In the genomic region with DNA sequence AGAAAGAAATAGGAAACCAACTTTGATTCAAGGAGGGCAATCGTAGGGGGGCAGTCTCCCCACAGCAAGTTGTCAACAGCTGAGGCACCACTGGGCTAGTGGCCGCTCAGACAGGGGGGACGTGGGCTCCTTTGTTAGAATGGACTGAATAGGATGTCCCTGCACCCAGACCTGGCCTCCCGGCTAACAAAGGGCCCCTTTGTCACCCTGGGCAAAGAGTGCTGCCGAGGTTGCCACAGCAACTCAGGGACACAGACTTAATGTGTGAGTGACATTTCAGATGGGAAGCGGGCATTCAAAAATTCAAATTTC, we compare ENCODE assay signal across 15 mouse cellular contexts. TPM values are rescaled to one million over a fixed set of nuclear protein-coding genes. Genes with fewer than 3 reads are reported as not detected.
DNase-seq lines count a peak whose midpoint lies in the region; ATAC-seq and TF ChIP-seq lines count a peak whose summit lies in the region.
"Had no signal": no experiment of that assay in that cellular context is flagged by ENCODE, and none has a peak within 500 bp of the region (broad histone marks: within the 10 kb centered on the region; RNA-seq: fewer than 3 reads in every experiment).

No protein-coding gene starts in this region.

- 42% methylated on average over 6 of the region's 6 CpGs for WGBS in lung, embryonic 16.5 days
- 11% methylated on average over 6 of the region's 6 CpGs for WGBS in forebrain, postnatal 0 days
- WGBS in limb, embryonic 12.5 days = 44% methylated on average over 6 of the region's 6 CpGs
- WGBS in liver, embryonic 11.5 days = 53% methylated on average over 6 of the region's 6 CpGs

- H3K9ac ChIP-seq in lung, embryonic 16.5 days (ENCODE audit: low read length) = no peak overlapping the region
- no peak overlapping the region for H3K9ac ChIP-seq in forebrain, postnatal 0 days
- 0 out of 2 replicates have a peak overlapping the region, but pooled peaks have one; percentile 9 for H3K9ac ChIP-seq in limb, embryonic 12.5 days (replicated peaks)
- H3K9ac ChIP-seq in liver, embryonic 11.5 days (ENCODE audit: low read depth, low read length) = no peak overlapping the region
- H3K9ac ChIP-seq: liver, embryonic 13.5 days had no signal

- H3K9me3 ChIP-seq in lung, embryonic 16.5 days (ENCODE audit: control insufficient read depth, low read length) = no peaks in the 10 kb centered on the region
- H3K9me3 ChIP-seq in forebrain, postnatal 0 days (ENCODE audit: low read length) = no peaks in the 10 kb centered on the region
- no peaks in the 10 kb centered on the region for H3K9me3 ChIP-seq in limb, embryonic 12.5 days
- no peaks in the 10 kb centered on the region for H3K9me3 ChIP-seq in liver, embryonic 11.5 days (ENCODE audit: control insufficient read depth, low read length)
- H3K9me3 ChIP-seq: liver, embryonic 13.5 days had no signal

- H3K4me1 ChIP-seq in lung, embryonic 16.5 days (replicated peaks; ENCODE audit: control insufficient read depth, insufficient read depth, low read length) = peaks cover 5% of the 10 kb centered on the region
- H3K4me1 ChIP-seq in forebrain, postnatal 0 days (ENCODE audit: insufficient read depth) = no peaks in the 10 kb centered on the region
- peaks cover 32% of the 10 kb centered on the region for H3K4me1 ChIP-seq in limb, embryonic 12.5 days (replicated peaks)
- H3K4me1 ChIP-seq in liver, embryonic 11.5 days (replicated peaks; ENCODE audit: control insufficient read depth, insufficient read depth, low read length) = no peaks in the 10 kb centered on the region
- H3K4me1 ChIP-seq: liver, embryonic 13.5 days; megakaryocyte, embryonic 14.5 days had no signal

- no peak overlapping the region for H3K27ac ChIP-seq in lung, embryonic 16.5 days (ENCODE audit: low read length)
- no peak overlapping the region for H3K27ac ChIP-seq in forebrain, postnatal 0 days (ENCODE audit: low read depth, low read length)
- H3K27ac ChIP-seq in limb, embryonic 12.5 days = no peak overlapping the region
- H3K27ac ChIP-seq in liver, embryonic 11.5 days (ENCODE audit: low read depth, low read length) = no peak overlapping the region
- H3K27ac ChIP-seq: kidney, postnatal 0 days; liver, embryonic 13.5 days had no signal

- no peak overlapping the region for H3K4me2 ChIP-seq in lung, embryonic 16.5 days (ENCODE audit: low read depth, low read length)
- no peak overlapping the region for H3K4me2 ChIP-seq in forebrain, postnatal 0 days (ENCODE audit: low read depth)
- no peak overlapping the region for H3K4me2 ChIP-seq in limb, embryonic 12.5 days
- H3K4me2 ChIP-seq in liver, embryonic 11.5 days = no peak overlapping the region
- H3K4me2 ChIP-seq: liver, embryonic 13.5 days had no signal

- TF ChIP-seq CTCF in forebrain, postnatal 0 days (IDR thresholded peaks at IDR 0.05; ENCODE audit: low read depth) = no peak

- no peaks in the 10 kb centered on the region for H3K27me3 ChIP-seq in lung, embryonic 16.5 days (ENCODE audit: control insufficient read depth, insufficient read depth, low read depth, low read length)
- H3K27me3 ChIP-seq in forebrain, postnatal 0 days (ENCODE audit: insufficient read depth, low read length) = no peaks in the 10 kb centered on the region; the same call in 1 of the 2 replicates
- peaks cover 16% of the 10 kb centered on the region for H3K27me3 ChIP-seq in limb, embryonic 12.5 days
- H3K27me3 ChIP-seq in liver, embryonic 11.5 days (replicated peaks; ENCODE audit: control insufficient read depth, insufficient read depth, low read length) = 0 out of 2 replicates have a peak, but pooled peaks cover 6% of the 10 kb centered on the region

- DNase-seq in lung, adult 18-20 months = no peak
- no peak for DNase-seq in forebrain, postnatal 0 days
- DNase-seq in retina, embryonic 14.5 days (ENCODE audit: low spot score) = peak; percentile 87
- no peak for DNase-seq in gastrocnemius, adult 8-10 months (ENCODE audit: low spot score in 2 of 2)
- no peak for DNase-seq in liver, embryonic 11.5 days (ENCODE audit: low spot score)
- no peak for DNase-seq in right cerebral cortex, adult 18-20 months
- DNase-seq: adrenal gland, adult 8-10 months; cerebellum, adult 2 months; gastrocnemius, postnatal 25 days; liver, embryonic 13.5 days; thymus, postnatal 14 days had no signal

- H3K4me3 ChIP-seq in lung, embryonic 16.5 days (ENCODE audit: low read length) = no peak overlapping the region
- H3K4me3 ChIP-seq in forebrain, postnatal 0 days (ENCODE audit: low read depth, low read length) = no peak overlapping the region
- no peak overlapping the region for H3K4me3 ChIP-seq in limb, embryonic 12.5 days (replicated peaks)
- no peak overlapping the region for H3K4me3 ChIP-seq in liver, embryonic 11.5 days (ENCODE audit: low read depth, low read length)
- H3K4me3 ChIP-seq: liver, embryonic 13.5 days; megakaryocyte, embryonic 14.5 days had no signal

- peak; percentile 54; the same call in 1 of the 2 replicates for ATAC-seq in lung, embryonic 16.5 days (ENCODE audit: low read depth)
- peak; percentile 61 for ATAC-seq in forebrain, postnatal 0 days
- no peak for ATAC-seq in limb, embryonic 12.5 days (ENCODE audit: insufficient number of reproducible peaks, insufficient read depth, low FRiP score, low TSS enrichment, low read depth)
- no peak for ATAC-seq in liver, embryonic 11.5 days (replicated peaks; ENCODE audit: low FRiP score)

- no peaks in the 10 kb centered on the region for H3K36me3 ChIP-seq in lung, embryonic 16.5 days (ENCODE audit: control insufficient read depth, insufficient read depth, low read length)
- no peaks in the 10 kb centered on the region for H3K36me3 ChIP-seq in forebrain, postnatal 0 days (ENCODE audit: insufficient read depth)
- no peaks in the 10 kb centered on the region for H3K36me3 ChIP-seq in limb, embryonic 12.5 days
- H3K36me3 ChIP-seq in liver, embryonic 11.5 days (ENCODE audit: control insufficient read depth, insufficient read depth, low read length) = no peaks in the 10 kb centered on the region
- H3K36me3 ChIP-seq: liver, embryonic 13.5 days had no signal

RNA-seq across cellular contexts. Expression of a gene that starts 7.1 kb away (rescaled TPM):
- 3.8 and 5.3 TPM in 2 replicates for polyA plus RNA-seq in lung, embryonic 16.5 days (2015; fragmentation: Nextera tagmentation; extraction: Ambion mirVana)
- 2.8 and 8.0 TPM in 2 replicates for total RNA-seq in forebrain, postnatal 0 days (2014; rRNA removed)
- 21.0 and 35.2 TPM in 2 replicates for polyA plus RNA-seq in forebrain, postnatal 0 days (2015; fragmentation: Nextera tagmentation; extraction: Ambion mirVana)
- 0.92 and 1.7 TPM in 2 replicates for polyA plus RNA-seq in limb, embryonic 12.5 days (2016; fragmentation: Nextera tagmentation; extraction: Ambion mirVana)
- total RNA-seq in gastrocnemius, adult 8-10 months (2022) = under 1 TPM in 3 of 4 experiments, not detected in 1; 0.31 to 0.68 (median 0.62) TPM
- polyA plus RNA-seq in liver, embryonic 11.5 days (2014; fragmentation: Nextera tagmentation; extraction: Ambion mirVana) = 2.0 and 3.3 TPM in 2 replicates

Comparison
In these comparisons a context has a peak if more than half of its experiments do, and no peak if none do; other contexts are left out.
1. ATAC-seq: peak in lung, embryonic 16.5 days (single experiment) and forebrain, postnatal 0 days (single experiment); none in limb, embryonic 12.5 days (single experiment) and liver, embryonic 11.5 days (single experiment).